Mouse (Mus musculus): Measurements from ENCODE around the gene Usp47.

The Usp47 gene

GRCm38 (mm10) chr7:112140725-112141124 lies 117.4 kb downstream of the Usp47 start:
- H3K4me1 ChIP-seq (replicated peaks; ENCODE audit: low read depth, low read length) = peaks cover 50% of the 10 kb centered on the region
- H3K36me3 ChIP-seq (ENCODE audit: insufficient read depth, low read length) = no peaks in the 10 kb centered on the region
- H3K4me3 ChIP-seq (replicated peaks; ENCODE audit: low read length) = no peak overlapping the region
- no peaks in the 10 kb centered on the region for H3K27me3 ChIP-seq (ENCODE audit: insufficient read depth, low read length)
- TF ChIP-seq NANOG (IDR thresholded peaks at IDR 0.05; ENCODE audit: borderline replicate concordance, low read length) (no peak), POU5F1 (IDR thresholded peaks at IDR 0.05; ENCODE audit: borderline replicate concordance, low read length) (no peak), CTCF (conservative IDR thresholded peaks at IDR 0.05; ENCODE audit: low read length) (no peak)
- no peaks in the 10 kb centered on the region for H3K9me3 ChIP-seq (ENCODE audit: low read length)

GRCm38 (mm10) chr7:112142616-112143015 lies 119.3 kb downstream of the Usp47 start:
- Histone ChIP-seq H3K36me3 (ENCODE audit: insufficient read depth, low read length) (no peaks in the 10 kb centered on the region), H3K27me3 (ENCODE audit: insufficient read depth, low read length) (no peaks in the 10 kb centered on the region), H3K4me3 (replicated peaks; ENCODE audit: low read length) (no peak overlapping the region), H3K9me3 (ENCODE audit: low read length) (no peaks in the 10 kb centered on the region), H3K4me1 (replicated peaks; ENCODE audit: low read depth, low read length) (peaks cover 50% of the 10 kb centered on the region)
- TF ChIP-seq NANOG (IDR thresholded peaks at IDR 0.05; ENCODE audit: borderline replicate concordance, low read length) = no peak
- TF ChIP-seq POU5F1 (IDR thresholded peaks at IDR 0.05; ENCODE audit: borderline replicate concordance, low read length) = no peak
- TF ChIP-seq CTCF (conservative IDR thresholded peaks at IDR 0.05; ENCODE audit: low read length) = no peak

- TF ChIP-seq NANOG (IDR thresholded peaks at IDR 0.05; ENCODE audit: borderline replicate concordance, low read length) = no peak
- TF ChIP-seq CTCF (conservative IDR thresholded peaks at IDR 0.05; ENCODE audit: low read length) = no peak
- no peak for TF ChIP-seq POU5F1 (IDR thresholded peaks at IDR 0.05; ENCODE audit: borderline replicate concordance, low read length)
- Histone ChIP-seq H3K4me1 (replicated peaks; ENCODE audit: low read depth, low read length) (peaks cover 48% of the 10 kb centered on the region), H3K9me3 (ENCODE audit: low read length) (no peaks in the 10 kb centered on the region), H3K27me3 (ENCODE audit: insufficient read depth, low read length) (no peaks in the 10 kb centered on the region), H3K4me3 (replicated peaks; ENCODE audit: low read length) (no peak overlapping the region), H3K36me3 (ENCODE audit: insufficient read depth, low read length) (0 out of 2 replicates have a peak, but pooled peaks cover under 1% of the 10 kb centered on the region)
These were observed 119.8 kb downstream of the Usp47 start for GRCm38 (mm10) chr7:112143090-112143500.

GRCm38 (mm10) chr7:112143978-112144377 lies 120.7 kb downstream of the Usp47 start:
- Histone ChIP-seq H3K4me3 (replicated peaks; ENCODE audit: low read length) (no peak overlapping the region), H3K36me3 (ENCODE audit: insufficient read depth, low read length) (0 out of 2 replicates have a peak, but pooled peaks cover 3% of the 10 kb centered on the region), H3K9me3 (ENCODE audit: low read length) (no peaks in the 10 kb centered on the region), H3K27me3 (ENCODE audit: insufficient read depth, low read length) (no peaks in the 10 kb centered on the region), H3K4me1 (replicated peaks; ENCODE audit: low read depth, low read length) (peaks cover 39% of the 10 kb centered on the region)
- TF ChIP-seq POU5F1 (IDR thresholded peaks at IDR 0.05; ENCODE audit: borderline replicate concordance, low read length) (no peak), NANOG (IDR thresholded peaks at IDR 0.05; ENCODE audit: borderline replicate concordance, low read length) (no peak), CTCF (conservative IDR thresholded peaks at IDR 0.05; ENCODE audit: low read length) (no peak)

- Histone ChIP-seq H3K4me1 (replicated peaks; ENCODE audit: low read depth, low read length) (peaks cover 32% of the 10 kb centered on the region), H3K9me3 (ENCODE audit: low read length) (no peaks in the 10 kb centered on the region), H3K4me3 (replicated peaks; ENCODE audit: low read length) (no peak overlapping the region), H3K36me3 (ENCODE audit: insufficient read depth, low read length) (0 out of 2 replicates have a peak, but pooled peaks cover 3% of the 10 kb centered on the region), H3K27me3 (ENCODE audit: insufficient read depth, low read length) (no peaks in the 10 kb centered on the region)
- TF ChIP-seq CTCF (conservative IDR thresholded peaks at IDR 0.05; ENCODE audit: low read length) = no peak
- no peak for TF ChIP-seq POU5F1 (IDR thresholded peaks at IDR 0.05; ENCODE audit: borderline replicate concordance, low read length)
- TF ChIP-seq NANOG (IDR thresholded peaks at IDR 0.05; ENCODE audit: borderline replicate concordance, low read length) = no peak
These were observed 121.4 kb downstream of the Usp47 start for GRCm38 (mm10) chr7:112144646-112145179.

GRCm38 (mm10) chr7:112147979-112148378 lies 124.7 kb downstream of the Usp47 start:
- Histone ChIP-seq H3K4me1 (replicated peaks; ENCODE audit: low read depth, low read length) (peaks cover 13% of the 10 kb centered on the region), H3K9me3 (ENCODE audit: low read length) (no peaks in the 10 kb centered on the region), H3K27me3 (ENCODE audit: insufficient read depth, low read length) (peaks cover 7% of the 10 kb centered on the region), H3K4me3 (replicated peaks; ENCODE audit: low read length) (no peak overlapping the region), H3K36me3 (ENCODE audit: insufficient read depth, low read length) (0 out of 2 replicates have a peak, but pooled peaks cover 3% of the 10 kb centered on the region)
- TF ChIP-seq POU5F1 (IDR thresholded peaks at IDR 0.05; ENCODE audit: borderline replicate concordance, low read length) (no peak), NANOG (IDR thresholded peaks at IDR 0.05; ENCODE audit: borderline replicate concordance, low read length) (no peak), CTCF (conservative IDR thresholded peaks at IDR 0.05; ENCODE audit: low read length) (no peak)

- Histone ChIP-seq H3K4me1 (replicated peaks; ENCODE audit: low read depth, low read length) (peaks cover 2% of the 10 kb centered on the region), H3K27me3 (ENCODE audit: insufficient read depth, low read length) (peaks cover 12% of the 10 kb centered on the region), H3K36me3 (ENCODE audit: insufficient read depth, low read length) (0 out of 2 replicates have a peak, but pooled peaks cover 3% of the 10 kb centered on the region), H3K4me3 (replicated peaks; ENCODE audit: low read length) (no peak overlapping the region), H3K9me3 (ENCODE audit: low read length) (no peaks in the 10 kb centered on the region)
- TF ChIP-seq NANOG (IDR thresholded peaks at IDR 0.05; ENCODE audit: borderline replicate concordance, low read length) = no peak
- no peak for TF ChIP-seq CTCF (conservative IDR thresholded peaks at IDR 0.05; ENCODE audit: low read length)
- TF ChIP-seq POU5F1 (IDR thresholded peaks at IDR 0.05; ENCODE audit: borderline replicate concordance, low read length) = no peak
These were observed 125.8 kb downstream of the Usp47 start for GRCm38 (mm10) chr7:112149113-112149512.

- peaks cover 48% of the 10 kb centered on the region for H3K27me3 ChIP-seq (ENCODE audit: insufficient read depth, low read length)
- no peaks in the 10 kb centered on the region for H3K9me3 ChIP-seq (ENCODE audit: low read length)
- H3K4me1 ChIP-seq (replicated peaks; ENCODE audit: low read depth, low read length) = peaks cover 24% of the 10 kb centered on the region
- H3K36me3 ChIP-seq (ENCODE audit: insufficient read depth, low read length) = no peaks in the 10 kb centered on the region
- TF ChIP-seq POU5F1 (IDR thresholded peaks at IDR 0.05; ENCODE audit: borderline replicate concordance, low read length) (no peak), CTCF (conservative IDR thresholded peaks at IDR 0.05; ENCODE audit: low read length) (no peak), NANOG (IDR thresholded peaks at IDR 0.05; ENCODE audit: borderline replicate concordance, low read length) (no peak)
- no peak overlapping the region for H3K4me3 ChIP-seq (replicated peaks; ENCODE audit: low read length)
These were observed 131.1 kb downstream of the Usp47 start for GRCm38 (mm10) chr7:112154445-112154844.

- H3K9me3 ChIP-seq (ENCODE audit: low read length) = no peaks in the 10 kb centered on the region
- H3K4me3 ChIP-seq (replicated peaks; ENCODE audit: low read length) = no peak overlapping the region
- TF ChIP-seq NANOG (IDR thresholded peaks at IDR 0.05; ENCODE audit: borderline replicate concordance, low read length) = no peak
- TF ChIP-seq CTCF (conservative IDR thresholded peaks at IDR 0.05; ENCODE audit: low read length) = no peak
- no peak for TF ChIP-seq POU5F1 (IDR thresholded peaks at IDR 0.05; ENCODE audit: borderline replicate concordance, low read length)
These were observed 131.9 kb downstream of the Usp47 start for GRCm38 (mm10) chr7:112155194-112155593.

More at GRCm38 (mm10) chr7:112155194-112155593, 131.9 kb downstream of the Usp47 start:
- Histone ChIP-seq H3K4me1 (replicated peaks; ENCODE audit: low read depth, low read length) (peaks cover 24% of the 10 kb centered on the region), H3K36me3 (ENCODE audit: insufficient read depth, low read length) (no peaks in the 10 kb centered on the region), H3K27me3 (ENCODE audit: insufficient read depth, low read length) (peaks cover 46% of the 10 kb centered on the region)
